Mouse (Mus musculus) hematopoietic stem cell, adult 5-6 weeks (primary cell): ENCODE results near the gene 2310033P09Rik. TPM values are rescaled to one million over a fixed set of nuclear protein-coding genes. Genes with fewer than 3 reads are reported as not detected.

Experiments used
- total RNA-seq: library from RNA; stranded (forward); fragments of 172-1452, 232-1000 nt; gene quantifications from 2 replicates; pipeline ENCODE4 v1.2.3, GENCODE M21; 2017

Gene 2310033P09Rik
- total RNA-seq, 1 experiment from 2014 or later = 23.1 TPM

Other genes starting within 250 kb of the 2310033P09Rik start
- 21.0 and 27.6 TPM in 2 replicates for gene Trim11, start 230.2 kb upstream of the 2310033P09Rik start, total RNA-seq
- gene Obscn, start 71.9 kb upstream of the 2310033P09Rik start, total RNA-seq = 0.10 and 0.38 TPM in 2 replicates
- gene Iba57, start 44.6 kb upstream of the 2310033P09Rik start, total RNA-seq = 5.6 and 6.1 TPM in 2 replicates
- not detected in 2 replicates for gene Gjc2, start 25.1 kb upstream of the 2310033P09Rik start, total RNA-seq
- 48.5 and 54.2 TPM in 2 replicates for gene Guk1, start 16.1 kb upstream of the 2310033P09Rik start, total RNA-seq
- 47.6 and 49.0 TPM in 2 replicates for gene Mrpl55, start 5.8 kb upstream of the 2310033P09Rik start, total RNA-seq
- gene Arf1, start 19.9 kb downstream of the 2310033P09Rik start, total RNA-seq = 237 and 263 TPM in 2 replicates
- gene Wnt3a, start 82.4 kb downstream of the 2310033P09Rik start, total RNA-seq = not detected in 2 replicates
- gene Wnt9a, start 98.6 kb downstream of the 2310033P09Rik start, total RNA-seq = 0.30 TPM in 1 of 2 replicates, not detected in the other
- not detected in 2 replicates for gene Prss38, start 167.3 kb downstream of the 2310033P09Rik start, total RNA-seq
- gene Jmjd4, start 241.7 kb downstream of the 2310033P09Rik start, total RNA-seq = 5.3 and 7.8 TPM in 2 replicates
- 9.7 and 16.4 TPM in 2 replicates for gene Snap47, start 242.9 kb downstream of the 2310033P09Rik start, total RNA-seq